ENCODE assay signal across 8 mouse cellular contexts in genomic region chr19:21273440-21273839, GRCm38 (mm10). TPM values are rescaled to one million over a fixed set of nuclear protein-coding genes. Genes with fewer than 3 reads are reported as not detected.
DNase-seq lines count a peak whose midpoint lies in the region; ATAC-seq lines count a peak whose summit lies in the region.

No protein-coding gene starts in this region.

- no peak overlapping the region for H3K27ac ChIP-seq in lung, embryonic 16.5 days (ENCODE audit: low read length)
- peak overlapping the region; percentile 57 for H3K27ac ChIP-seq in hindbrain, embryonic 14.5 days
- H3K27ac ChIP-seq in midbrain, embryonic 16.5 days (ENCODE audit: low read length), result no peak overlapping the region

- H3K4me1 ChIP-seq in lung, embryonic 16.5 days (replicated peaks; ENCODE audit: control insufficient read depth, insufficient read depth, low read length), result peaks cover 7% of the 10 kb centered on the region
- H3K4me1 ChIP-seq in hindbrain, embryonic 14.5 days (replicated peaks; ENCODE audit: control insufficient read depth, insufficient read depth, low read length), result peaks cover 28% of the 10 kb centered on the region
- peaks cover 17% of the 10 kb centered on the region for H3K4me1 ChIP-seq in midbrain, embryonic 16.5 days (ENCODE audit: control insufficient read depth, insufficient read depth, low read length)

- peak overlapping the region; percentile 97 for H3K4me3 ChIP-seq in lung, embryonic 16.5 days (ENCODE audit: low read length)
- peak overlapping the region; percentile 99 for H3K4me3 ChIP-seq in hindbrain, embryonic 14.5 days (replicated peaks; ENCODE audit: low read length)
- peak overlapping the region; percentile 95 for H3K4me3 ChIP-seq in midbrain, embryonic 16.5 days (ENCODE audit: low read depth, low read length)

- ATAC-seq in lung, embryonic 16.5 days (ENCODE audit: low read depth), result no peak
- no peak for ATAC-seq in hindbrain, embryonic 14.5 days (ENCODE audit: low FRiP score)
- no peak for ATAC-seq in midbrain, embryonic 16.5 days
- no peak for ATAC-seq in erythroid progenitor cell, adult 5-6 weeks (replicated peaks; ENCODE audit: low FRiP score, poor library complexity, severe bottlenecking)

- DNase-seq in lung, postnatal 14 days, result no peak
- peak; percentile 19 for DNase-seq in c-Kit-positive CD71-positive TER-119-positive erythroid progenitor cells, embryonic 14.5 days (ENCODE audit: low spot score)
- peak; percentile 33 for DNase-seq in hindbrain, embryonic 14.5 days (ENCODE audit: low spot score)
- no peak for DNase-seq in urinary bladder, postnatal 36 days (ENCODE audit: low spot score in 2 of 2)
- DNase-seq in urinary bladder, adult 18-20 months (ENCODE audit: low spot score in 2 of 2), result no peak

- peak overlapping the region; percentile 57 for H3K9ac ChIP-seq in lung, embryonic 16.5 days (ENCODE audit: low read length)
- H3K9ac ChIP-seq in hindbrain, embryonic 14.5 days, result peak overlapping the region; percentile 99
- peak overlapping the region; percentile 54 for H3K9ac ChIP-seq in midbrain, embryonic 16.5 days (ENCODE audit: low read depth, low read length)

- H3K27me3 ChIP-seq in lung, embryonic 16.5 days (ENCODE audit: control insufficient read depth, insufficient read depth, low read depth, low read length), result no peaks in the 10 kb centered on the region
- no peaks in the 10 kb centered on the region for H3K27me3 ChIP-seq in hindbrain, embryonic 14.5 days (ENCODE audit: control insufficient read depth, insufficient read depth, low read length)
- H3K27me3 ChIP-seq in midbrain, embryonic 16.5 days (ENCODE audit: control insufficient read depth, insufficient read depth, low read depth, low read length), result no peaks in the 10 kb centered on the region

- H3K36me3 ChIP-seq in lung, embryonic 16.5 days (ENCODE audit: control insufficient read depth, insufficient read depth, low read length), result peaks cover 9% of the 10 kb centered on the region; the same call in 1 of the 2 replicates
- H3K36me3 ChIP-seq in hindbrain, embryonic 14.5 days (replicated peaks; ENCODE audit: control insufficient read depth, insufficient read depth), result peaks cover 19% of the 10 kb centered on the region
- H3K36me3 ChIP-seq in midbrain, embryonic 16.5 days (ENCODE audit: control insufficient read depth, insufficient read depth, low read length), result no peaks in the 10 kb centered on the region

- H3K4me2 ChIP-seq in lung, embryonic 16.5 days (ENCODE audit: low read depth, low read length), result peak overlapping the region; percentile 58
- H3K4me2 ChIP-seq in hindbrain, embryonic 14.5 days (replicated peaks), result peak overlapping the region; percentile 70
- H3K4me2 ChIP-seq in midbrain, embryonic 16.5 days (ENCODE audit: low read length), result peak overlapping the region; percentile 79

- under 1% methylated on average over 4 of the region's 4 CpGs for WGBS in lung, embryonic 16.5 days
- under 1% methylated on average over 4 of the region's 4 CpGs for WGBS in hindbrain, embryonic 14.5 days
- WGBS in midbrain, embryonic 16.5 days, result under 1% methylated on average over 4 of the region's 4 CpGs

- no peaks in the 10 kb centered on the region for H3K9me3 ChIP-seq in lung, embryonic 16.5 days (ENCODE audit: control insufficient read depth, low read length)
- H3K9me3 ChIP-seq in hindbrain, embryonic 14.5 days (ENCODE audit: control insufficient read depth, low read length), result no peaks in the 10 kb centered on the region
- no peaks in the 10 kb centered on the region for H3K9me3 ChIP-seq in midbrain, embryonic 16.5 days (replicated peaks; ENCODE audit: control insufficient read depth, low read length, poor library complexity, severe bottlenecking)

RNA-seq across cellular contexts. Expression of gene Zfand5, which starts 1.4 kb away (rescaled TPM):
- polyA plus RNA-seq in lung, embryonic 16.5 days (2015; fragmentation: Nextera tagmentation; extraction: Ambion mirVana), result 64.9 and 68.0 TPM in 2 replicates
- polyA plus RNA-seq in hindbrain, embryonic 14.5 days (2014; fragmentation: Nextera tagmentation; extraction: Ambion mirVana), result 206 and 212 TPM in 2 replicates
- 133 and 140 TPM in 2 replicates for polyA plus RNA-seq in midbrain, embryonic 16.5 days (2015; fragmentation: Nextera tagmentation; extraction: Ambion mirVana)
- total RNA-seq in erythroid progenitor cell, adult 5-6 weeks (2015; ENCODE audit: low replicate concordance), result 70.6 and 75.9 TPM in 2 replicates
- total RNA-seq in erythroid progenitor cell, adult 5-6 weeks (2017; ENCODE audit: low replicate concordance), result 45.8 and 89.8 TPM in 2 replicates

Comparison
In these comparisons a context has a peak if more than half of its experiments do, and no peak if none do; other contexts are left out.
1. DNase-seq: peak in c-Kit-positive CD71-positive TER-119-positive erythroid progenitor cells, embryonic 14.5 days (single experiment) and hindbrain, embryonic 14.5 days (single experiment); none in lung, postnatal 14 days (single experiment), urinary bladder, postnatal 36 days (0 of 2) and urinary bladder, adult 18-20 months (0 of 2).
2. Peak in every context shown above with its lines, with median percentiles within 50 percentile points of each other: H3K4me2 ChIP-seq, H3K4me3 ChIP-seq and H3K9ac ChIP-seq.